Mouse (Mus musculus): ENCODE measurements around the gene Fes. TPM values are rescaled to one million over a fixed set of nuclear protein-coding genes. Genes with fewer than 3 reads are reported as not detected.

Gene Fes
- total RNA-seq, 4 experiments from 2014 or later, result 6.4 to 13.5 (median 9.1) TPM

DNA sequence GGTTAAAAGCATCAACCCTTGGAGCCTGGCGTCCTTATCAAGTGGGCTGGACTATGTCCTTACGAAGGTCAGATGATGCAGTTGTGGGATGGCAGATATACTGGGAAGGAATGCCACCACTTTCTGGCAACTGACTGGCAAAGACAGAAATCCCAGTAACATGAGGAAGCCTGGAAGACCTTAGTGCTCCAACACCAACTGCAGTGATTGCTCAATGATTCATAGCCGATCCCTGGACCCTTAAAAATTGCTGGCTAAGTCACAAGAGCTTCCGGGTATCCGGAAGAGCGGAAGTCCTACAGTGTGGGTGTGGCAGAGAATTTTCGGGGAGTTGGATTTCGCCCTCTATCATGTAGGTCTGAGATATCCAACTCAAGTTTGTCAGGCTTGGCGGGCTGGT, 41.6 kb downstream of the Fes start:
- DNase-seq (ENCODE audit: low spot score), result no peak

DNA sequence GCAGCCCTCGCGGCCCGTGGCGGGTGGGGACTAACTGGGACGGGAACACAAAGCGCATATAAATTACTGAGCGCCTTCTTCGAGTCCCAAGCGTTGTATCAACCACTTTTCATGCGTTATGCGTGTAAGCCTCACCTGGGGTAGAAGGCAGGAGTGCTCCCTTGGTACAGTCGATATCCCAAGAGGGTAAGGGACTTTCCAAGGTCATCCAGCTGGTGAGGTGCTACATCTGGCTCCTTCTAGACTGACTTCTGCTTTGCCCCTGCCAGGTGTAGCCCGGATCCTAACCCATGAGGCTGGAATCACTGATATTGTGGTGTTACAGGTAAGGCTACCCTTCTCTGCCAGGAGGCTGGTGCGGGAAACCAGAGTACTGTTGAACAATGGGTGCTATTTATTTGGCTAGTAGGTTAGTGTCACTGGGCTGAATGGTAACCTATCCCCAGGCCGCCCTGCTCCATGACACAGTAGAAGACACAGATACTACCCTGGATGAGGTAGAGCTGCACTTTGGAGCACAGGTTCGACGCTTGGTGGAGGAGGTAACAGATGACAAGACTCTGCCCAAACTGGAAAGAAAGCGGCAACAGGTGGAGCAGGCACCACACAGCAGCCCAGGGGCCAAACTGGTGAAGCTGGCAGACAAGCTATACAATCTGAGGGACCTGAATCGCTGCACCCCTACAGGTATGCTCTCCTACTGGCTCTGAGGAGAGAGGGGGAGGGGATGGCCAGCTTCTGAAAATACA, 44.3 kb downstream of the Fes start:
- DNase-seq (ENCODE audit: low spot score), result no peak

DNA sequence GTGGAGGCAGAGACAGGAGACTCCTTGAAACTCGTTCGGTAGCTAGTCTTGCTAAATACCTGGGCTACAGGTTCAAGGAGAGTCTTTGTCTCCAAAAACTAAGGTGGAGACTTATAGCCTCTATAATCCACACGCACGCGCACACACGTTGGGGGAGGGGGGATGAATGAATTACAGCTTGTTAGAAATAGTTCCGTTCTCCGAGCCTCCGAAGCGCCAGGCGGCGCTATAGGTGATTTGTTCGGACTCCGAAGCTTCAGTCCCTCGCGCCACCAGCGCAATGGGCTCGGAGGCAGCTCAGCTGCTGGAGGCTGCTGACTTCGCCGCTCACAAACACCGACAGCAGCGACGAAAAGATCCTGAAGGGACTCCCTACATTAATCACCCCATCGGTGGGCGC, 44.9 kb downstream of the Fes start, which contains the start of gene Hddc3:
Hddc3 (plus strand) TSS at position 247 of the 400 bp plus-strand sequence.
- peak; percentile 90 for DNase-seq (ENCODE audit: low spot score)

DNA sequence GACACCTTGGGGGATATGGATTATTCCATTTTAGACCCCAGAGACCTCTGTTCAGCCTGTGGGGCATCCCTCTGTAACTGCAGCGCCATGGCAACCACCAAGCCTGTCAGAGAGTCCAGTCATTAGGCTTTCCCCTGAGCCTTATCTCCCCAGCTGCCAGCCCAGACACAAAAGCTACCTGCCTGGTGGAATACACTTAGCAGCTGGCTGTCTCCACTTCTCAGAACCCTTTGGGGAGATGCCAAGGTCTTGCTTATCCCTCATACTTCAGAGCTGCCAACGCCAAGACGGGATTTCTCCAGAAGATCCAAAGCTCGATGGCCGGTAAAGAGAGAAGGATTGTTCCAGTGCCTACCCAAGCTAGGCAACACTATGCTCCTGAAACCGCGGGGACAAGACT, 46.0 kb downstream of the Fes start:
- no peak for DNase-seq (ENCODE audit: low spot score)

DNA sequence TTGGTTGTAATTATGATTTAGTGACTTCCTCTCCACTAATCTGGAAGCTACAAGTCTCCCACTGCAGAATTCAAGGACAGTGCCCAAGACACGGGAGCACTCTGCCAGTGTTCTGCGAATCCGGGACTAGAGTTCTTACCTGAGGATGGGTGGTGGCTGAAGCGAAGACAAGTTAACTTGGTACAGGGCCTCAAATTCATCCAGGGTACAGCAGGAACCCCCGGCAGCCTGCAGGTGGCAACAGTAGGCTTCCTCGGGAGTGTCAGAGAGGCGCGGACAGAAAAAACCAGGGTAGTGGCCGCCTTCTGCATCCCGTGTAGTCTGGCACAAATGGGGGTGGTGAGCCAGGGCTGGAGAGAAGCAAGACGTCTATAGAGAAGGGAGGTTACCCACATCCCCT, 47.0 kb downstream of the Fes start, which contains the start of gene Unc45a:
Unc45a (minus strand) TSS at position 213 of the 400 bp plus-strand sequence.
- DNase-seq (ENCODE audit: low spot score), result peak; percentile 65

DNA sequence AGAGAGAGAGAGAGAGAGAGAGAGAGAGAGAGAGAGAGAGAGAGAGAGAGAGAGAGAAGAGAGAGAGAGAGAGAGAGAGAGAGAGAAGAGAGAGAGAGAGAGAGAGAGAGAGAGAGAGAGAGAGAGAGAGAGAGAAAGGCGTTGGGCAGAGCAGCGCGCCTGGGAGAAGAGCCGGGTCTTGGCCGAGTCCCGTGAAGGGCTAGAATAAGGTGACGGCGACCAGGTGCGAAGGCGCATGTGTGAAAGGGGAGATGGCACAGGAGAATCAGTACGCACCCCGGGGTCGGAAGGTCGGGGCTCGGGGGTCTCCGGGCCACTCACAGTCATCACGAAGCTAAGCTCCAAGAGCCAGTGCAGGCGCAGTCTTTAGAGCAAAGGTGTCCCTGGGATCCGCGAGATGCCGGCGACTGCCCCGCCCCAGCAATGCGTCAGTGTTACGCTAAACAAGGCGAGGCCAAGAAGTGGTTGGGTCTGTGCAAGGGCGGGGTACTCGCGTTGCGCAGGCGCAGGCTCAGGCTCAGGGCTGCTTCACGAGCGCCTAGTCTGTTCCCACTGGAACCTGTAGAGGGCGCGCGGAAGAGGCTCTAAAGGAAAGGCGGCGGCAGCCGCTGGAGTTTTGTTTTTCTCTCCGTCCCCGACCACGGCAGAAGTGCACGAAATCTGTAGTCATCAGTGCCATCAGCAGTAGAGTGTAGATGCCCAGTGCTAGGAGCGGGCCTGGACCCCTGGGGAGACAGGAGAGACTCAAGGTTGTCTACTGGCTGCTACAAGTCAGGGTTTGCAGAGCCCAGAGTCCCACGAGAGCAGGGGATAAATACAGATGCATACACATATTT, 47.7 kb downstream of the Fes start:
- peak; percentile 98 for DNase-seq (ENCODE audit: low spot score)

DNA sequence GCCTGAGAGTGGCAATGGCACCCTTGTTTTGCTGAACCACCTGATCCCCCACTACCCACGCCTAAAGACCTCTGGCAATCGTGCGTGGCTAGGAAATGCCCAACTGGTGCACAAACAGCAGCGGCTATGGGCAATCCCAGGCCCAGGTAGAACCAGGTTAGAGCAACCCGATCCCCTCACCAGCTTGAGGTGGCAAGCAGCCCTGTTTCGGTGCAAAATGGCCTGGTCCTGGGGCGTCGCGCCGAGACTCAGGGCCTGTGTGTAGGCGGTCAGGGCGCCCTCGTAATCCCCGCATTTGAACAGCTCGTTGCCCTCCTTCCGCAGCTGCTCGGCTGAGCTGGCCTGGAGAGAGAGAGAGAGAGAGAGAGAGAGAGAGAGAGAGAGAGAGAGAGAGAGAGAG, 48.4 kb downstream of the Fes start:
- no peak for DNase-seq (ENCODE audit: low spot score)

DNA sequence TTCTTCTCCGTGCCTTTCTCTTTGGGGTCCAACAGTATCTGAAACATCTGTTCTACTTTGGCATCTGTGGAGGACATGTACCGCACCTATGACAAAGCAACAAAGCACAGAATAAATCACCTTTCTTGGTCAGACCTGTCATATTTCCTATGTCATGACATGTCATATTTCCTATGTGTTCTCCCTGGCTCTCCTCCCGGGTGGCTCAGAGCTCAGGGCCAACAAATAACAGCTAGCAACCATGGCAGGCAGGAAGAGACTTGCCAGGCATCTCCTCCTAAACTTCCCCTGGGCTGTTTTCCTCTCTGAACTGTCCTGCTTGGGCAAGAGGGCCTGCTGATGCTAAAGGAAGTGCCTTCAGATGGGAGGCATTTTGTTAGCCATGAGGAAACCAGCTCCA, 50.8 kb downstream of the Fes start:
- DNase-seq (ENCODE audit: low spot score), result no peak

DNA sequence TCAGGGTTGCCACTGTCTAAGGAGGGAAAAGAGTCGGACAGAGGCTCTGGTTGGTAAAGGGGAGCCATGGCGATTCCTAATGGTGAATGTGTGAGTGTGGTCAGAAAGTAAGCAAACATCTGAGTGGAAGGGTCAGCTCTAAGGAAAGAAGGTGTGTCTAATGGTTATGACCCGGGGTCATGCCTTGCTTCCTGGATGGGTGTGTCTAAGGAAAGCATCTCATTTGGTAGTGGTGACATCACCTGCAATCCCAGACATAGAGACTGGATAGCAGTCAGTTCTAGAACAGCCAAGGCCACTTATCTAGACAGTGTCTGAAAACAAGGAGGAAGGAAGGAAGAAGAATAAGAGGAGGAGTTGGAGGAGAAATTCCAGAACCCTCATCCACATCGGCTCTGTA, 52.9 kb downstream of the Fes start:
- DNase-seq (ENCODE audit: low spot score), result no peak

DNA sequence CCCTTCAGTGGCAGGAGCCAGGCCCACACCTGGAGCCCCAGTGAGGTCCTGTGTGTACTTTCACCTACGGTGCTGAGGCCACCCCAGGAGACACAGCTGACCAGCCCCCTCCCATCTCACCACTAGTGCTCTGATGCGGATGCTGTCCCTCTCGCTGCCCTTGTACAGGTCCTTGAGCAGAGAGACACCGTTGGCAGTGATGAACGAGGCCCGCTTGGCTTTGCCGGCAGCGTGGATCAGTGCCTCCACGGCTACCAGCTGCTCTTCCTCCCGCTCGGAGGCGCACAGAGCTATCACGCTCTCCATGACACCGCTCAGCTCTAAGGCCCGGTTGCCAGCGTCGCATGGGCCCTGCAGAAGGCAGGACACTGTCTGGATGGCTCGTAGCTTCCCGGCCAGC, 56.3 kb downstream of the Fes start:
- DNase-seq (ENCODE audit: low spot score), result no peak

DNA sequence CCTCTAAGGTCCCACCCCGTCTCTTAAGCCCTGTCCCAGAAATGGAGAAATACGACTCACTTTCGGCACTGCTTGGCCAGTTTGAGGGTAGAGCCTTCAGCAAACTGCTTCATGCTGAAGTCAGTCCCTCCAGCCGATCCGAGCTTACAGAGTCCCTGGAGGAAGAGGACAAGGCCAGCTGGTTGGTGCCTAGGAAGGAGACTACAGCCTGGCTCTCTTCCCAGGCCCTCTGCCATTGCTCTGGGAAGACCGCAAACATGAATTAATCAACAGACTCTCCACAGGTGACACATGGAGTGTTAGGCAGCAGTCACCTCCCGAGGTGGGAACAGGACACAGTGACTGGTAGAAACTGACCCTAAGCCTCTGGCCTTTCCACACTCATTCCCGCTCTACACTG, 57.5 kb downstream of the Fes start:
- DNase-seq (ENCODE audit: low spot score), result no peak

Other genes with a start within 250 kb of the Fes start
- gene Sema4b, start 201.1 kb downstream of the Fes start, total RNA-seq (2022), result 10 to 100 TPM; 10.9 to 14.0 (median 11.7) TPM
- gene Cib1, start 155.1 kb downstream of the Fes start, total RNA-seq (2022), result 10 to 100 TPM; 12.7 to 19.1 (median 16.5) TPM
- gene Gdpgp1, start 155.1 kb downstream of the Fes start, total RNA-seq (2022), result 1 to 10 TPM; 1.7 to 2.1 (median 2.0) TPM
- under 1 TPM; 0.19 to 0.72 (median 0.24) TPM for gene Ttll13, start 141.6 kb downstream of the Fes start, total RNA-seq (2022)
- gene Ngrn, start 126.7 kb downstream of the Fes start, total RNA-seq (2022), result 10 to 100 TPM; 26.2 to 28.6 (median 27.2) TPM
- 1 to 10 TPM; 5.6 to 9.0 (median 7.2) TPM for gene Vps33b, start 118.3 kb downstream of the Fes start, total RNA-seq (2022)
- gene Prc1, start 93.5 kb downstream of the Fes start, total RNA-seq (2022), result 1 to 10 TPM in 3 of 4 experiments, under 1 TPM in 1; 0.72 to 3.1 (median 1.5) TPM
- gene Rccd1, start 63.5 kb downstream of the Fes start, total RNA-seq (2022), result 1 to 10 TPM; 4.6 to 6.4 (median 5.3) TPM
- 10 to 100 TPM; 12.2 to 16.0 (median 15.2) TPM for gene Unc45a, start 46.9 kb downstream of the Fes start, total RNA-seq (2022)
- gene Hddc3, start 44.8 kb downstream of the Fes start, total RNA-seq (2022), result 10 to 100 TPM; 33.3 to 40.0 (median 35.9) TPM
- gene Man2a2, start 16.6 kb downstream of the Fes start, total RNA-seq (2022), result 10 to 100 TPM; 61.2 to 66.5 (median 62.8) TPM
- gene Furin, start 17.5 kb upstream of the Fes start, total RNA-seq (2022), result 100 to 1,000 TPM in 2 of 4 experiments, 10 to 100 TPM in 2; 91.9 to 122 (median 99.2) TPM
- gene Blm, start 147.2 kb upstream of the Fes start, total RNA-seq (2022), result 1 to 10 TPM in 2 of 4 experiments, under 1 TPM in 2; 0.57 to 1.7 (median 1.2) TPM